7 mouse cellular contexts compared by ENCODE assay signal in genomic region chr10:42278307-42278850, GRCm38 (mm10). TPM values are rescaled to one million over a fixed set of nuclear protein-coding genes. Genes with fewer than 3 reads are reported as not detected.
DNase-seq lines count a peak whose midpoint lies in the region; ATAC-seq lines count a peak whose summit lies in the region.

No protein-coding gene starts in this region.

- DNase-seq in right cerebral cortex, adult 2 months (ENCODE audit: low spot score in 2 of 2), result no peak
- DNase-seq in gastrocnemius, adult 8-10 months (ENCODE audit: low spot score in 2 of 2), result no peak

- H3K27me3 ChIP-seq in megakaryocyte, embryonic 14.5 days (replicated peaks), result peaks cover 3% of the 10 kb centered on the region
- peaks cover 32% of the 10 kb centered on the region for H3K27me3 ChIP-seq in forebrain, embryonic 12.5 days
- H3K27me3 ChIP-seq in limb, embryonic 13.5 days, result peaks cover 9% of the 10 kb centered on the region
- no peaks in the 10 kb centered on the region for H3K27me3 ChIP-seq in stomach, embryonic 14.5 days (ENCODE audit: control insufficient read depth, insufficient read depth, low read length)

- H3K4me2 ChIP-seq in forebrain, embryonic 12.5 days, result peak overlapping the region; percentile 99
- H3K4me2 ChIP-seq in limb, embryonic 13.5 days (replicated peaks), result peak overlapping the region; percentile 98
- peak overlapping the region; percentile 98 for H3K4me2 ChIP-seq in stomach, embryonic 14.5 days (replicated peaks; ENCODE audit: low read depth, low read length)

- H3K9ac ChIP-seq in forebrain, embryonic 12.5 days, result peak overlapping the region; percentile 79
- H3K9ac ChIP-seq in limb, embryonic 13.5 days, result peak overlapping the region; percentile 88
- peak overlapping the region; percentile 22; the same call in 1 of the 2 replicates for H3K9ac ChIP-seq in stomach, embryonic 14.5 days (replicated peaks; ENCODE audit: low read depth, low read length)

- no peak for ATAC-seq in megakaryocyte, adult 5-6 weeks (ENCODE audit: poor library complexity, severe bottlenecking)
- ATAC-seq in forebrain, embryonic 12.5 days (ENCODE audit: low FRiP score), result no peak; the same call in 1 of the 2 replicates
- no peak for ATAC-seq in limb, embryonic 13.5 days (ENCODE audit: low FRiP score, low read depth)
- no peak for ATAC-seq in stomach, embryonic 14.5 days (ENCODE audit: insufficient number of reproducible peaks, insufficient read depth, low FRiP score, low read depth)

- peaks cover 29% of the 10 kb centered on the region for H3K4me1 ChIP-seq in megakaryocyte, embryonic 14.5 days
- peaks cover 26% of the 10 kb centered on the region for H3K4me1 ChIP-seq in forebrain, embryonic 12.5 days
- peaks cover 22% of the 10 kb centered on the region for H3K4me1 ChIP-seq in limb, embryonic 13.5 days
- peaks cover 13% of the 10 kb centered on the region for H3K4me1 ChIP-seq in stomach, embryonic 14.5 days (ENCODE audit: control insufficient read depth, insufficient read depth, low read length)

- peaks cover 18% of the 10 kb centered on the region for H3K36me3 ChIP-seq in megakaryocyte, embryonic 14.5 days (replicated peaks; ENCODE audit: low read length)
- no peaks in the 10 kb centered on the region for H3K36me3 ChIP-seq in forebrain, embryonic 12.5 days (replicated peaks)
- H3K36me3 ChIP-seq in limb, embryonic 13.5 days, result 0 out of 2 replicates have a peak, but pooled peaks cover 3% of the 10 kb centered on the region
- no peaks in the 10 kb centered on the region for H3K36me3 ChIP-seq in stomach, embryonic 14.5 days (ENCODE audit: control insufficient read depth, insufficient read depth, low read length)

- 2% methylated on average over 38 of the region's 38 CpGs for WGBS in forebrain, embryonic 12.5 days
- WGBS in limb, embryonic 13.5 days, result under 1% methylated on average over 38 of the region's 38 CpGs
- WGBS in stomach, embryonic 14.5 days, result 1% methylated on average over 38 of the region's 38 CpGs

- peaks cover 13% of the 10 kb centered on the region for H3K9me3 ChIP-seq in megakaryocyte, embryonic 14.5 days
- H3K9me3 ChIP-seq in forebrain, embryonic 12.5 days, result no peaks in the 10 kb centered on the region
- H3K9me3 ChIP-seq in limb, embryonic 13.5 days, result no peaks in the 10 kb centered on the region
- H3K9me3 ChIP-seq in stomach, embryonic 14.5 days (ENCODE audit: control insufficient read depth, low read depth, low read length), result no peaks in the 10 kb centered on the region

- H3K4me3 ChIP-seq in megakaryocyte, embryonic 14.5 days (replicated peaks), result peak overlapping the region; percentile 98
- peak overlapping the region; percentile 86 for H3K4me3 ChIP-seq in forebrain, embryonic 12.5 days (replicated peaks)
- H3K4me3 ChIP-seq in limb, embryonic 13.5 days, result peak overlapping the region; percentile 81
- peak overlapping the region; percentile 73 for H3K4me3 ChIP-seq in stomach, embryonic 14.5 days (ENCODE audit: low read depth, low read length)

- peak overlapping the region; percentile 98 for H3K27ac ChIP-seq in forebrain, embryonic 12.5 days
- H3K27ac ChIP-seq in limb, embryonic 13.5 days, result peak overlapping the region; percentile 99
- peak overlapping the region; percentile 96 for H3K27ac ChIP-seq in stomach, embryonic 14.5 days (ENCODE audit: low read length)

RNA-seq across cellular contexts. Expression of gene Foxo3, which starts 1.8 kb away (rescaled TPM):
- 14.8 and 55.2 TPM in 2 replicates for polyA plus RNA-seq in megakaryocyte, embryonic 14.5 days (2012; ENCODE audit: insufficient read depth, low replicate concordance)
- total RNA-seq in megakaryocyte, adult 5-6 weeks (2015), result 25.3 and 25.7 TPM in 2 replicates
- total RNA-seq in megakaryocyte, adult 5-6 weeks (2017), result 24.9 and 27.4 TPM in 2 replicates
- 3.1 TPM in 2 replicates for polyA plus RNA-seq in forebrain, embryonic 12.5 days (2016; fragmentation: Nextera tagmentation; extraction: Ambion mirVana)
- polyA plus RNA-seq in limb, embryonic 13.5 days (2015; fragmentation: Nextera tagmentation; extraction: Ambion mirVana), result 8.1 and 8.5 TPM in 2 replicates
- polyA plus RNA-seq in stomach, embryonic 14.5 days (2014; fragmentation: Nextera tagmentation; extraction: Ambion mirVana), result 10.2 and 10.5 TPM in 2 replicates
- total RNA-seq in gastrocnemius, adult 8-10 months (2022), result 10 to 100 TPM; 21.6 to 35.2 (median 25.8) TPM

Comparison
In these comparisons a context has a peak if more than half of its experiments do, and no peak if none do; other contexts are left out.
1. H3K9ac ChIP-seq: peak in every context shown above with its lines; median percentile 88 in limb, embryonic 13.5 days; 79 in forebrain, embryonic 12.5 days; 22 in stomach, embryonic 14.5 days.